Mouse (Mus musculus) mouse embryonic stem cell (cell line): Measurements from ENCODE around the gene Prkg1.

Source experiments
- in situ Hi-C, 2 experiments: fragments of 300-500 bp; cut with MboI; formaldehyde crosslinking; loops; 1 replicate in 1 of 2; 3 replicates in 1 of 2; pipeline ENCODE4 v1.14.3; 2019 to 2020; ENCODE audit warnings: low sequenced_read_pairs in 2 of 2, low pct_unique_long_range_greater_than_20kb in 1 of 2, mixed read lengths in 1 of 2; ENCODE audit not compliant: unreplicated experiment in 1 of 2

The Prkg1 gene

DNA sequence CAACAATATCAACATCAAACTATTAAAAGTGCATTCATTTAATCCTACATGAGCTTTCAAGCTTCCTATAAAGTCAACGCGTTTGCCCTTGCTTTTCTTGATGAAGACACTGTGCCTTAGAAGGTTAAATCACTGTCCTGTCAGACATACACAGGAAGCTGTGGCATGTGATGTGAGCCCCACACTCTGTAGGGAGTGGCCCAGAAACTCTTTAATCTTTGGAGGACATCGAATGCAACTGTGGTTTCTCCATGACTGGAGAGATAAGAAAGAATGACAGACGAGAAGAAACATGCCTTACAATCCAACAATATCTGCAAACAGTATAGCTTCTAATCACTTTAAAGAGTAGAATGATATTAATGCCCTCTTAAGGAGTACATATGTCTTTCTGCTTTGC, 903.4 kb downstream of the Prkg1 start:
- in situ Hi-C loops = no loop called here

DNA sequence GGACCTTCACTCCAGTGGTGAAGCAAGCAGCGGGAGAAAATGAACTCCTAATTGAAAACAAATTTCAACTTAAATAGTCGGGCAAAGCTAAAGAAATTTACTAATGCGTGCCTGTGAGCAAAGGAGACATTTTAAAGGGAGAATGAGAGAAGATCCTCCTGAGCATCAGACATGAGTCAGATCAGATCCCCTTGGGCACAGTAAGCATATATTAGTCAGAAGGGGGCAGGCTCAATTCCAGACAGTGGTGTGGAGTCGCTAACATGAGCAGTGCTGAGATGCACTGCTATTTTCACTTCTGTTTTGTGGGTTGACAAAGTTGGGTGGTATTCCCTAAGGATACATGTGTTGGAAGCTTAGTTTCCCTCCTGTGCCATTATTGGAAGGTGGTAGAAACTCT, 913.8 kb downstream of the Prkg1 start:
- in situ Hi-C loops = no loop called here

DNA sequence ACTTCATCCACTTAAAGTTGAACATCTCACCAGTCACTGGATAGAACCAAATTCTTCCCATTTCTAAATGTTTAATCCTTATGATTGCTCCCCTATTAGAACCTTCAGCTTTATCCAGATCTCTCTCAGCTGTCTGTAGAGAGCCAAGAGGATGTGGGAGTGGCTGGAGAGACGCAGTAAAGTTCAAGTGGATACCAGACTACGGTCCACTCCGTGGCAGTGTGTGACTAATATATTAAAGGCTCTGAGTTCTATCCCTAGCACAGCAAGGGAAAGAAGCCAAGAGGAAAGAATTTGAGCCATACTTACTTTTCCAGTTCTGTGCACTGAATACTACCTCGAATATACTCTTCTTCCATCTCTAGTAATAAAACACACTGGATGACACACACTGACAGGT, 919.9 kb downstream of the Prkg1 start:
- in situ Hi-C loops = no loop called here

DNA sequence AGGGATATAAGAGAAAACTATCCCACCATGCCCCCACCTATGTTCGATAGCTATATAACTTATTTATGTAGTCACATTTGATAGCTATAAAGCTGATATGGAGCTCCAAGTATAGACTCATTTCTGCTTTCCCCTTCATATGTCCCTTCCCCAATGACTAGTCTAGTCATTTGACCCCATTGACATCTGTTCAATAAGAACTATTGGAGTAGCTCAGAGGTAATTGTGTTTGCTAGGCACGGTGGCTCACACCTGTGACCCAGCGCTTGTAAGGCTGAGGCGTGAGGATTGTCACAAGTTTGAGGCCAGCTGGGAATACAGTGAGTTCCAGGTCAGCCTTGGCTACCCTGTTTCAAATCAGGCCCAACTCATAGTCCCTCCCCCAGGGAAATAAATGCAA, 921.2 kb downstream of the Prkg1 start:
- in situ Hi-C loops = no loop called here

DNA sequence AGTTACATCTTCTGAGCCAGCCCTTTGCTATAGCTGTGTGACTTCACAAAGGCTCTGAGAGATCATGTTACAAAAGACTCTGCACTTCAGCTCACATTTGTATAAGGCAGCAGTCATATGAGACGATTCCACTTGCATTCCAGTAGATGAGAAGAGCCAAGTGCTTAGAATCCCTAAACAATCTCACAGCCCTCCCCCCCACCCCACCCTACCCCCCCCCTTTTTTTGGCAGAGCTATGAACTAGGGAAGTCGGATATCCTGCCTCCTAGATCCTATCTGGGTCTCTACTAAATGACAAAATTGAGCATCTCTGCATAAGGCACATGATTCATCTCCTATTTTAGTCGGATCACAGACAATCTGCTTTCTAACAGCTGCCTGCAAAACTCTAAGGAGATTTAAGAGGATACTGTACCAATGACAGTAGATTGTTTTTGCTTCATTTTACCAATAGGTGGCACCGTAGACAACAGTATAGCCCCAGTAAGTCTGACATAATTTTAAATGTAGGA, 921.7 kb downstream of the Prkg1 start:
- in situ Hi-C loops = no loop called here

DNA sequence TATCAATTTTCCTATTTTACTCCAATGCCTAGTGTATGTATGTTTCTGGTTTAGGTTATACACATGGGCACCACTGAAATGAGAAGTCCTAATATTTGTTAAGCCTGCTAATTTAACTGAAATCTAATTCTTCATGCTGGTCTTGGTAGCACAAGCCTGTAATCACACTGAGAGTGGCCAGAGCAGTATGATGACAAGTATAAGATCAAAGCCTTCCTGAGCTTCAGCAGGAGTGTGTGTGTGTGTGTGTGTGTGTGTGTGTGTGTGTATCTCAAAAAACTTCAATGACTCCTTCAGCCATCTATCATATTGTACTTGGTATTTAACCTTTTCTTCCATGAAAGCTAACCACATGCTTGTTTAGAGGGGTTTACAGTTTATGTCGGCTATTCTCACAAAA, 922.2 kb downstream of the Prkg1 start:
- in situ Hi-C loops = no loop called here

DNA sequence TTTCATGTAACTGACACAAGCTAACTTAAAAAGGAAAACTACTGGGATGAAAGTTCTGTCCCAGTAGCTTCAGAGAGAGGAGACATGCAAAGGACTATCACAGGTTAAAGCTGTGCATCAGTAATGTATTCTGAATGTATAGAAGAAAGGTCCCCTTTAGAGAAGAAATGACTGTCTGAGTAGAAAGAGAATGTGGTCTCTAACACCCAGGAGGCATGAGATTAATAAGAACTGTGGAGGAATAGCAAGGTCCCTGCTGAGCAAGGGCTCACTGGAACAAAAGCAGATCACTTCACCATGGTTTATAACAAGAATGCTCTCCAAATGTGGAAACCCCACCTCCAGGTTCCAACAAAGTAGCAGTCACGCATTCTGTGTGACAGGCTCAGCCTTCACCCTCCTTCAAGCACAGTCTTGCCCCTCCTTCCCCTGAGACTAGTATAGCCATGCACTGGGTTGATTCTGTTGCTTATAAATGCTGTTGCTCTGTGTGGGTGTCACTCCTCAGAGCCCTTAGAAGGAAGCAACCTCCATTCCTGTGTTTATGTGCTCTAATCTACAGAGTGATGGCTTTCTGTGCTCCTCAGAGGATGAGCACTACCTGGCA, 931.7 kb downstream of the Prkg1 start:
- in situ Hi-C loops = no loop called here

DNA sequence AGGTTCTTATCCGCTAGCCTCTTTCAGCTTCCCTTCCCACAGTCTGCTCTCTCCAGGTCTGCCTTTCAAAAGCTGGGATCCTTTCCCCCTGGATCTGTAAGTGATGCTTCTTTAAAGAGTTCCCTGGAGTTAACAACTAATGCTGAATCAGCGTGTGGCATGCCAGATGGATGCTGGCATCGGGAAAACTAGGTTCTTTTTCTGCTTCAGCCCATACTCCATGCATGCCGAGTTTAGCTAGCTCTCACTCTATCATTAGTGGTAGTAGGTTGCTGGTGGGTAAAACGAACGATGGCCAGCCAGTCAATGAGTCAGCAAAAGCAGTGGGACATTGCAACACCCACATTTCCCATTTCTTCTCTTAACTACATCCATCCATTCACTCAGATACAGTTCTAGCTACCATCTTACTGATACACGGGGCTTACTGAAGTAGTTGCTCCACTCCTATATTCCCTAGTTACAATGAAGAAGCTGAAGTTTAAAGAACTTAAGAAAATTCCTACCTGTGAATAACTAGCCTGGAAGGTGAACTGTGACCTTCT, 935.5 kb downstream of the Prkg1 start:
- in situ Hi-C loops = no loop called here

DNA sequence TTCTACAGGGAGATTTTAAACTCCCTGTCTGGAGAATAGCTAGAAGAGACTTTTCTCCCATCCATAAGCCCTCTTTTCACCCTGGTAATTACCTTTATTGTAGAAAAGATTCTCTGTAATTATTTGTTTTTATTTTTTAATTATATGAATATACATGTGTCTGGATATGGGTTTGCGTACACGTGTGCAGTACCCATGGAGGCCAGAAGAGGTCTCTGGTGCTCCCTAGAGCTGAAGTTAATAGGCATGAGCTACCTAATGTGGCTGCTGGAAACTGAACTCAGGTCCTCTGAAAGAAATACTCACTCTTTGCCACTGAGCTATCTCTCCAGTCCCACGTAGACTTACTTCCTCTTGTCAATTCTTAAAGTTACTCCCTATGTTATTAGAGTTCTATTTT, 937.0 kb downstream of the Prkg1 start:
- in situ Hi-C loops = no loop called here

DNA sequence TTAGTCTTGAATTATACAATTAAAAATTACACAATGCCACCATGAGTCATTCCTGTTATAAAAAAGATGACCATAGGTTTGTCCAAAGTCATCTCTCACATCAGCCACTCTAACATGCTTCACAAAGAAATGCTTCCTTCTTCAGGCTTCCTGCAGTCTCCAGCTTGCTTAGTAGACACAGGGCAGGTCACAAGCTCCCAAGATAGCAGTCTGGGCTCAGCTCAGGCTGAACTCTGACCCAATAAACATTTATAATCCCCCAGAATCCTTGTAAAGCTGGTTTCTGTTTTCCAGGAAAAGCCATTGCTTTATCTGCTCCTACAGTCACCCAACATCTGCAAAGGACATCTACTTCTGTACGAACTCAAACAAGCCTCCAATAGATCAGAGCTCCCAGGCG, 938.7 kb downstream of the Prkg1 start:
- in situ Hi-C loops = no loop called here

DNA sequence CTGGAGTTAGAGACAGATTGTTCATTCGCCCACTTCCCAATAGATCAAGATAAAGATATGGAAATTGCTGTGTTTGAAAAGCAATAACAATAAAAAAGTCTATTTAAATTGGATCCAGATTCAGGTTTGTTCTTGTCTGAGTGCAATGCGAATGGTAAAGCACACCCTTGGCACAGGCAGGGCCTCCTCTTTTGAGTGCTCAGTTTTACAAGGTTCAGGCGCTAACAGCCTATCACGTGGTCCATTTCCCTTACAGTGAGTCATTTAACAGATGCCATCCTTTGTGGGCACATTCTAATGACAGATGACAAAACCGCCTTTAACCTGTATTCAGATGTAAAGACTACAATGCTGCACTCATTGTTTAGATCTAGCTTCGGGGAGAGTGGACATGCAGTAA, 949.2 kb downstream of the Prkg1 start:
- in situ Hi-C loops = no loop called here

DNA sequence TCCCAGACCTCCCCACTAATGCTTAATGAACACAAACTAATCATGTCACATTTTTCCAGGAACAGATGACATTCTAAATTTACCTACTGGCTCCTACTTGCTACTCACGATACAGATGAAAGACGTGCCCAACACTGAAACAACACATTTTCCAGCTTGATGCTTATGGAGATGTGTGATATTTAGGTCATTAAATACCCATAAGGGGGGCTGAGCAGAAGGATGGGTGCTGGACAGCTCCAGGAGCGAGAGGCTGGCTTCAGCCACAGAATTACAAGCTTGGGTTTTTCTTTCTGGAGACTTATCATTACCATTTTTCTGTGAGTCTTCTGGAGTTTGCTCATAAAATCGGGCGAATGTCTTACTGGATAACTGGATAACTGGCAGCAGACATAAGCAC, 958.6 kb downstream of the Prkg1 start:
- in situ Hi-C loops = no loop called here

DNA sequence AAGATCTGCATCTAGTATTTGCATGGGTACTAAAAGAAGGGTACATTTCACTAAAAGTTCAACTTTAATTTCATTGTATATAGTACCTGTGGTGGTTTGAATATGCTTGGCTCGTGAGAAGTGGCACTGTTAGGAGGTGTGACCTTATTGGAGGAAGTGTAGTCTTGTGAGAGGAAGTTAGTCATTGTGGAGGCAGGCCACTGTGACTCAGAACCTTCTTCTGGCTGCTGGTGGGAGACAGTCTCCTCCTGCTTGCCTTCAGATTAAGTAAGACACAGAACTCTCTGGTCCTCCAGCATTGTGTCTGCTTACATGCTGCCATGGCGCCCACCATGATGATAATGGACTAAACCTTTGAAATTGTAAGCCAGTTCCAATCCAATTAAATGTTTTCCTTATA, 984.0 kb downstream of the Prkg1 start:
- in situ Hi-C loops = no loop called here

DNA sequence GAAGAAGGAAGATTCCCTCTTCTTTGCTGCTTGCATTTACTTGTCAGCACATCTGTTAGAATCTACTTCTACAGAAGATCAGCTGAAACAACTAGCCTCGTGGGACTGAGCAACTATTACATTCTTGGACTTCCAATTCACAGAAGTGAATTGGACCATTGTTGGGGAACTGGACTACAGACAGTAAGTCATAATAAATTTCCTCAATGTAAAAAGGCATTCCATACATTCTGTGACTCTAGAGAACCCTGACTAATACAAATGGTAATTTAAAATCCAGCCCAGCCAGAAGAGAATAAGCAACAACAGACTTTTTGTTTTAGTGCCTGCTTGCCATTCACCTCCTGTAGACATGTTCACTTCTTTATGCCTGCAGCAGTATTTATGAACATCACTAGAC, 996.5 kb downstream of the Prkg1 start:
- in situ Hi-C loops = no loop called here

DNA sequence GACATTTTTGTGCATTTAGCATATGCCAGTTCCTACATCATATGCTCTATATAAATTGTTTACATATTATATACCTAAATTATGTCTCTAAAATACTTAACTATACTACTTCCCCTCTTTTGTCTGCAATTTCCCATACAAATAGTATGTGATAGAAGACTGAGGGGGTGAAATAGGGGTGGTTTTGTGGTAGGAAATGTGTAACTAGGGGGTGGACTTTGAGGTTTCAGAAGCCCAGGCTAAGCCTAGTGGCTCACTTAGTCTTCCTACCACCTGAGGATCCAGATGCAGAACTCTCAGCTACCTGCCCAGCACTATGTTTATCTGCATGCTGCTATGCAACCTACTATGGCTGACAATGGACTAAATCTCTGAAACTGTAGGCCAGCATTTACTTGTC, 1020.4 kb downstream of the Prkg1 start:
- in situ Hi-C loops = no loop called here

DNA sequence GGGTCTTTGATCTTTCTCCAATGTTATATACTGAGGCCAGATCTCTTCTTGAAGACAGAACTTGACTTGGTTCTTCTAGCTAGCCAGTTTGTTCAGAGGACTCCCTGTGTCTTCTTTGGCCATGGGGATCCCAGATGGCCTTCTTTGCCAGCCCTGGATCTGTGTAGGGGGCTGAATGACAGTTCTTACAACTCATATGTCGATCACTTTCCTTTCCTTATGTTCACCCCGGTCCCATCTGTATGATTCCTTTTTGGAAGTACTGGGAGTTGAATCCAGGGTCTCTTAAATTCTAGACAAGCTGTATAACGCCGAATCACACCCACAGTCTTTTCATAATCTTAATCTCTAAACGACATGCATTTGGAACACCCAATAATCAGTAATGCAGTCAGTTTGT, 1065.7 kb downstream of the Prkg1 start:
- in situ Hi-C loops = no loop called here

DNA sequence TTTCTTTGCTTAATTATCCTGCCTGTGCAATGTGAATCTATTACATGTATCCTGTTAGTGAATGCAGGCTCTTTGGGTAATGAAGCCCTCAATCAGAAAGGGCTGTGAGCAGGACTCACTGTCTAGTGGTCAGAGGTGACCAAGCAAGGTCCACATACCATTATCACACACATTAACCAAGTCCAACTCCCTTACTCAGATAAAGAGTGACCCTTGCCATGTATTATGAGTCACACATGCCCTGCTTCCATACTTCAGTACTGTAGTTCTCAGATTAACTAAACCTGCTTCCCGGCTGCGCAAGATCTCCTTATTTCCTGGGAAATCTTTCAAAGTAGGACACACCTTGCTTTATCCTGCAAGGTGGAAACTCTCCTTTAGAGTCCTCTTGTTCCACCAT, 1073.6 kb downstream of the Prkg1 start:
- in situ Hi-C loops = no loop called here

DNA sequence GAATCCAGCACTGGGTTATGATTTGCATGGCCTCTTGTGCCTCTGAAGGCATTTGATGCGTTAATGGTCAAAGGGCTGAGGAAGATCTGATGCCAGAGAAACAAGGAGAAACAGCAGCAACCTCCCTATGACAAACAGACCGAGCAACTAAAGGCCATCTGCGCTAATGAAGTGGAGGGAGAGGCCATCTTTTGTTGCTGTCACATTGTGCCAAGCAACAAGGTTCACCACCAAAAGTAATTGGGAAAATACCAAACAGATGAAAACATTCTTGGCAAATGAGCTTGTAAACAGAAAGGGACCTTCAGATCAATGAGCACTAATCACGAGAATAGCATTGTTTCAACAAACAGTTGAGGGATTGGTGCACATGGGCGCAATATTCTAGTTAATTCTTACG, 1074.1 kb downstream of the Prkg1 start:
- in situ Hi-C loops = no loop called here

DNA sequence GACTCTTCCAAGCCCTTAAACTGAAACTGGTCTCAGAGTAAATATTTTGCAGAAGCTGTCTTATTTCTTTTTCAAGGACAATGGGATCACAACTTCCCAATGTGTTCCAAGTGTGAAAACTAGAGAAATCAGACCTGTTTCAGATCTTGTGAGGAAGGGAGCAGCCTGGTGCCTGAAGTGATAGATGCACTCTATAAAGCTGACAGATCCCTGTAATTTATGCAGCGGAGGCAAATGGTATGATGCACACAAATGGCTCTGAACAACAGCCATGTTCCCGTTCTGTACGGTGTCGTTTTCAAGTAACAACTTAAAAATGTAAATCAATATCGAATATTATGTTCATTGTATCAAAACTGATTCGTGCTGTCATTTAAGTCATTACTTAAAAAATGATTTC, 1076.9 kb downstream of the Prkg1 start:
- in situ Hi-C loops = no loop called here

DNA sequence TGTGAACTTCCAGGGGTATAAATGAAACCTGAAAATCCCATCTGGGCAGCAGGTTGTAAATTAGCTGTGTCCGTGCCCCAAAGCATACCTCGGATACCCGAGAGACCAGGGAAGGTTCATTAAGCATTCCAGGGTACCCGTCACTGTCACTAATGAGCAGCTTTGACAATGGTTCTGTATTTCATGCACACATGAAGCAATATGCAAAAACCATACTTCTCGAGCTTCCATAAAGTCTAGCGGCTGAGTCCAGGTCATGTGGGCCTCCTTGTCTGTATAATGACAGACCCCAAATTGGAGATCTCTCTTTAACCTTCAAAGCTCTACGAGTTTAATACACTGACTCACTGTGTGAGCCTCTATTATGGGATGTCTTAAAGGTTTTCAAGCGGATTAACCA, 1088.5 kb downstream of the Prkg1 start:
- in situ Hi-C loops = no loop called here

DNA sequence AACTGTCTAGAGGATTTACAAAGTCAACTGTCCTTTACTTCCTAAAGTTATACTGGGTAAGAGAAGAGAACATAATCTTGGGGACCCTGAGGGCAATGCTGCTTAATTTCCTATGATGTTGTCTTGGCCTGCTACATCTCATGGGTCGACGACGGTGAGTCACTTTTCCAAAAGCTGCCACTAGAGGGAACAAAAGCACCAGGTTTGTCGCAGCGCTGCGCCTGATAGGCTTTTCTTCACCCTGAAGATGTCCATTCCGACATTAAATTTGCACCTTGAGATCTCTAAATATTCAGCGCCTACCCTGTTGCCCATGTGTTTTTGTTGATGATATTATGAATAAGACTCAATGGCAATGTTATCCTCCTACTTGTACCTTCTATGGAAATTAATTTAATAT, 1100.6 kb downstream of the Prkg1 start:
- in situ Hi-C loops = no loop called here
